Mouse (Mus musculus): ENCODE results near the gene Rarg. TPM values are rescaled to one million over a fixed set of nuclear protein-coding genes. Genes with fewer than 3 reads are reported as not detected.
A peak's percentile ranks its signal among the peaks of the same experiment; 100 is the strongest.

Gene Rarg
- polyA plus RNA-seq, 1 experiment from 2014 or later = 8.9 TPM

DNA sequence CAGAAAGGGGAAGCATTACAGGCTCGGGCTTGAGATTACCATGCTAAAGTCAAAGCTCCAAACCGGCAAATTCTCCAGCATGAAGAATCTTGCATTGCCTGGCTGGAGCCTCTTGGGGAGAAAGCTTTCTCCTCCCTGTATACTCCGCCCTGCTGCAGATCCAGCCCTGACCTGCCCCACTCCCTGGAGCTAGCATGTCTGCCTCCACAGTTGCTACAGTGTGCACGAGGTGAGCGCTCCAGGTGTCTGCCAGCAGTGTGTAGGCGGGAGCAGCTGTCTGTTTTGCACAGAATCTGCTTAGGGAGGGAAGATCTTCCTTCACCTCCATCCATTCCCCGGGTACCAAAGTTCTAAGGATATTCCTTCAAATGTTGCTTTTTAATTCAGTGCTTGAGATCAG lies 5.3 kb upstream of the Rarg start:
- ATAC-seq (replicated peaks; ENCODE audit: extremely low read depth, insufficient read depth, low FRiP score) = no peak; the same call in 1 of the 2 replicates
- H3K27me3 ChIP-seq (ENCODE audit: control insufficient read depth, insufficient read depth, low read length) = peaks cover 13% of the 10 kb centered on the region
- no peak overlapping the region for H3K4me3 ChIP-seq (ENCODE audit: low read length)
- no peak overlapping the region for H3K4me2 ChIP-seq (ENCODE audit: low read depth, low read length)
- H3K27ac ChIP-seq (ENCODE audit: low read length) = no peak overlapping the region
- H3K36me3 ChIP-seq (ENCODE audit: control insufficient read depth, insufficient read depth) = no peaks in the 10 kb centered on the region
- no peaks in the 10 kb centered on the region for H3K9me3 ChIP-seq (replicated peaks; ENCODE audit: control insufficient read depth, low read length)
- WGBS = 42% methylated on average over 7 of the region's 7 CpGs
- no peak overlapping the region for H3K9ac ChIP-seq (ENCODE audit: low read length)
- peaks cover 6% of the 10 kb centered on the region for H3K4me1 ChIP-seq (ENCODE audit: control insufficient read depth, insufficient read depth, low read length)

DNA sequence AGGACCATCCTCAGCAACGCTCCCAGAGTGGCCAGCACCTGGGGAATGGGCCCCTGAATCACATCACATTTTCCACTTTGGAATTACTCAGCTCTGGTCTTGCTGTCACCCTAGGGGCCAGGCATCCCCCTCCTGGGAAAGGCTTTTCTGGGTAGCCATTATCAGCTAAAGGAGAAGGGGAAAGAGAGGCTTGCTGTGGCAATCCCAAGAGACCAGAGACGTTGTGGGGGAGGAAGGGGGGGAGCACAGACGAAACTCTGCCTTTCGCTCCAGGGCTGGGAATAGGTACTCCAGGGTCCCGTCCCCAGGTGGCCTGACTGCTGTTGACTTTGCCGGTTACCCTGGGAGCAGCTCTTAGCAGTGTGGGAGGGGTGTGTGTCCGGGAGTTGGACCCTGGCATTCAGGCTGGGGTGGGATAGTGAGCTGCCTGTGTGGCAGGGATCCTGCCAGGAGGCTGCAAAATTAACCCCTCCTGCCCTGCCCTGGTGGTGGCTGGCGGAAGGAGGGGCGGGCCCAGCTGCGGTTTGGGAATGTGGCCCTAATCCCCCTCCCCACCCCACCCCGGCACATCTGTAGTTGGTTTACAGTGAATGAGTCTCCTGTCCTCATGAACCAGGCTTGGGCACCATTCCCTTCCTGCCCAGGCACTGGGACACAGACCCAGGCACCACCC lies 1.4 kb upstream of the Rarg start:
- Histone ChIP-seq H3K4me3 (ENCODE audit: low read length) (no peak overlapping the region), H3K4me2 (ENCODE audit: low read depth, low read length) (no peak overlapping the region), H3K9me3 (replicated peaks; ENCODE audit: control insufficient read depth, low read length) (no peaks in the 10 kb centered on the region), H3K27me3 (ENCODE audit: control insufficient read depth, insufficient read depth, low read length) (peaks cover 44% of the 10 kb centered on the region), H3K27ac (ENCODE audit: low read length) (no peak overlapping the region), H3K9ac (ENCODE audit: low read length) (no peak overlapping the region), H3K4me1 (ENCODE audit: control insufficient read depth, insufficient read depth, low read length) (peaks cover 8% of the 10 kb centered on the region), H3K36me3 (ENCODE audit: control insufficient read depth, insufficient read depth) (no peaks in the 10 kb centered on the region)
- ATAC-seq (replicated peaks; ENCODE audit: extremely low read depth, insufficient read depth, low FRiP score) = no peak
- WGBS = 22% methylated on average over 11 of the region's 11 CpGs

DNA sequence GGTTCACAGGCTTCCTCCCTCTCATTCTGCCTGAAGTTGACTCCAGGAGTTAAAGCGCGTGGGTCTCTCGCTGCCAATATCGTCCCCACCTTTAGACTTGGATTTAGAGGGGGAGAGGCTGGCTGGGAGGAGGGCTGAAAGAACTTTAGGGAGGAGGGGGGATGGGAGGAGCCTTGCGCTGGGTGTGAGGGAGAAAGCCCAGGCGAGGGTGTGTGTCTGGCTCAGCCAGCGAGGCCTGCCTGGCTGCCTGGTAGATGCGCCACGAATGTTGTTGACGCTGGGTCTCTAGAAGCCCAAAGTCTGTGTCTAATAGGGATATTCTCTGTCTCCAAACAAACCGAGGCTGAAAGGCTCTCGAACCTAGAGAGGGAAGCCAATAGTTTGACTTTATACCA lies 756 bp upstream of the Rarg start:
- Histone ChIP-seq H3K36me3 (ENCODE audit: control insufficient read depth, insufficient read depth) (no peaks in the 10 kb centered on the region), H3K27ac (ENCODE audit: low read length) (peak overlapping the region; percentile 14; the same call in 1 of the 2 replicates), H3K4me2 (ENCODE audit: low read depth, low read length) (peak overlapping the region; percentile 76), H3K4me3 (ENCODE audit: low read length) (no peak overlapping the region), H3K27me3 (ENCODE audit: control insufficient read depth, insufficient read depth, low read length) (peaks cover 44% of the 10 kb centered on the region), H3K9me3 (replicated peaks; ENCODE audit: control insufficient read depth, low read length) (no peaks in the 10 kb centered on the region), H3K4me1 (ENCODE audit: control insufficient read depth, insufficient read depth, low read length) (peaks cover 8% of the 10 kb centered on the region), H3K9ac (ENCODE audit: low read length) (no peak overlapping the region)
- WGBS = 16% methylated on average over 12 of the region's 12 CpGs
- ATAC-seq (replicated peaks; ENCODE audit: extremely low read depth, insufficient read depth, low FRiP score) = no peak

DNA sequence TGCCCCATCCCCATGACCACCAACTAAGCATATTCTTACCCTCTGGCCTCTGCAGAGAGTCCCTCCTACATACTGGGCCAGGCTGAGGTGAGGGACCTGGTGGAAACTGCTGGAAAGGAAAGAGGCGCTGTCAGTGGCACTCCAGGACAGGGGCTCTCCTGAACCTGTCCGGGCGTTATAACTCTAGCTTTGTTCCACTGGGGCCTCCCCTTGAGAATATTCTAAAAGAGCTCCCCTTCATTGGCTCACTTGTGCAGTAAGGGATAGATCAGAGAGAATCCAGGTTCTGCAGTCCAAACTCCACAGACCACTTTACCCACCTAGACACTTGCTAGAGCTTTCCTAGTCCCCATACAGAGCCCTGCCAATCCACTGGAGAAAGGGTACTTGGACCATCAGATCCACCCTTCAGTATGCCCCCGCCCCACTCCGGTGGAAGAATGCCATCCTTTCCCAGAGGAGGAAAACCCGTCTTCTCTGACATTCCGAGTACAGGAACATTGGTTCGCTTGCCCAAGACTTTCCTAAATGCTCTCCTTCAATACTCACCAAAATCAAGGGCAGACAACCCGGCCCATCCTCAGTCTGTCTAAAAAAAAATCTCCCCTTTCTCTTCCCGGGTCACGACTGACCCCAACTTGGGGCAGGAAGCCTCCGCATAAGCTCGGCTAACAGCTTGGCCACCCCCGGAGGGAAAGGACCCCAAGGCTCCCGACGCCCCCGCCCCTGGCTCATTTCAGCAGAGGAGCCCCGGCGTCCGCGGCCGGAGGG lies 701 bp downstream of the Rarg start:
- 10% methylated on average over 22 of the region's 22 CpGs for WGBS
- peaks cover 52% of the 10 kb centered on the region for H3K27me3 ChIP-seq (ENCODE audit: control insufficient read depth, insufficient read depth, low read length)
- peaks cover 8% of the 10 kb centered on the region for H3K4me1 ChIP-seq (ENCODE audit: control insufficient read depth, insufficient read depth, low read length)

DNA sequence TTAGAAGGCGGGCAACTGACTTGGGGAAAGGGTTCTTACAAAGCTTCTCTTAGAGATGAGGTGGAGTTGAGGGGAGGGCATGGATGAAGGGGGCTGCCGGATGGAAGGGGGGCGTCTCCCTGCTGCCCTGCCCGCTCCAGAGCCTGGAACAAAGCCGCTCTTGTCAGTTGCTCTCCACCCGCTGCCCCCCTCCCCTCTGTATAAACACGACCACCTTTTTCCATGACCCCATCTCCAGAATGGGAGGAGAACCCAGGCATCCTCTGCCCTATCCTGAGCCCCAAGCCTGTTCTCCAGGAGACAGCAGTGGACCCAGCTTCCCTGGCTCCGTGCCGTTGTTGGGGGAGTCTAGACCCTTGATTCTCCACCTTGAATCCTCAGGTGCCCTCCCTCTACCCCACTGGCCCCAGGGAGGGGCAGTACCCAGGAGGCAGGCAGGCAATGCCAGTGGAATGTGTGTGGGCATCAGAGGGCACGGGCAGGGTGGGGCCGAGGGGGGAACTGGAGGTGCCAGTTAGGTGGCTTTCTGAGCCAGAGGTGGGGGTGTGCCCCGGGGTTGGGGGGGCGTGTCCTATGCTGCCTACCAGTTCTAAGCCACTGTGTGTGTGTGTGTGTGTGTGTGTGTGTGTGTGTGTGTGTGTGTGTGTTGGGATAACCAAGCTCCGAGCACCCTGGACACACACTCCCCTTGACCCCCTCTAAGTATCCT lies 1.6 kb downstream of the Rarg start:
- Histone ChIP-seq H3K9me3 (replicated peaks; ENCODE audit: control insufficient read depth, low read length) (no peaks in the 10 kb centered on the region), H3K4me1 (ENCODE audit: control insufficient read depth, insufficient read depth, low read length) (peaks cover 8% of the 10 kb centered on the region), H3K4me2 (ENCODE audit: low read depth, low read length) (peak overlapping the region; percentile 29), H3K9ac (ENCODE audit: low read length) (no peak overlapping the region), H3K27ac (ENCODE audit: low read length) (no peak overlapping the region), H3K4me3 (ENCODE audit: low read length) (0 out of 2 replicates have a peak overlapping the region, but pooled peaks have one; percentile 1), H3K36me3 (ENCODE audit: control insufficient read depth, insufficient read depth) (no peaks in the 10 kb centered on the region), H3K27me3 (ENCODE audit: control insufficient read depth, insufficient read depth, low read length) (peaks cover 54% of the 10 kb centered on the region)
- 41% methylated on average over 14 of the region's 14 CpGs for WGBS
- no peak; the same call in 1 of the 2 replicates for ATAC-seq (replicated peaks; ENCODE audit: extremely low read depth, insufficient read depth, low FRiP score)

More for the DNA sequence above, 701 bp downstream of the Rarg start:
- Histone ChIP-seq H3K4me2 (ENCODE audit: low read depth, low read length) (peak overlapping the region; percentile 76), H3K36me3 (ENCODE audit: control insufficient read depth, insufficient read depth) (no peaks in the 10 kb centered on the region), H3K4me3 (ENCODE audit: low read length) (peak overlapping the region; percentile 66), H3K9ac (ENCODE audit: low read length) (peak overlapping the region; percentile 74), H3K9me3 (replicated peaks; ENCODE audit: control insufficient read depth, low read length) (no peaks in the 10 kb centered on the region), H3K27ac (ENCODE audit: low read length) (peak overlapping the region; percentile 55)
- no peak for ATAC-seq (replicated peaks; ENCODE audit: extremely low read depth, insufficient read depth, low FRiP score)

DNA sequence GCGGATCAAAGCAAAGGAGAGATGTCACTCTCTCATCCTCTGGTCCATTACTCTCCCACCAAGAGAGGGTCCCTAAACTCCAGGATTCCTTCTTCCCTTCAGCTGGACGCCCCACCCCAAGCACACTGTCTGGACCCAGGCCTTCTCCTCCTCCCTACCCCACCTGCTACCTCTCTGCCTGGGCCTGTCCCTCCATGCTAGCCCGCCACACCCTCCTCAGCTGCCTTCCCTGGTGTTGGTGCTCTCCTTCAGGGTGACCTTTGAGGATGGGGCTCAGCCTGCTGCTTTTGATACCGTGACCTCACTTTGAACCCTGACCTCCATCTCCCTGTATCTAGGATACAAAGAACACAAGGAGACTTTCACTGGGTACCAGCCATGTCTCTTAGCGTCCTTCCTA lies 6.8 kb downstream of the Rarg start:
- peaks cover 37% of the 10 kb centered on the region for H3K27me3 ChIP-seq (ENCODE audit: control insufficient read depth, insufficient read depth, low read length)
- WGBS = 69% methylated on average over 5 of the region's 5 CpGs

DNA sequence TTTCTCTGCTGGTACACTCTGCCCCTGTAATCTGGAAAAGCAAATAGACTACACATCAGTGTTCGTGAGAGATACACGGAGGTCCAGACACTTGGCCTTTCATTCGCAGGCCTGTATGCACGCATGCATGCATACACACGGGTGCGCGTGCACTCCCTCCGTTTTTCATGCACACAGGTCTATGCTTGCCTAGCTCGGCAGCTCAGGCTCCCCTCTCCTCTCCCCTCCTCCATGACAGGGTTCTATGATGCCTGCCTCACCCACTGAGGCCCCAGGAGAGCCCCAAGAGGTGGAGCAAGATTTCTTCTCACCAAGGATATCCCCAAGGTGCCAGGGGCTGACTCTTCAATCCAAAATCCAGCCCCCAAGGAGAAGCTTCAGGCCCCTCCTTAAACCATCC lies 7.3 kb downstream of the Rarg start:
- peak overlapping the region; percentile 1; the same call in 1 of the 2 replicates for H3K9ac ChIP-seq (ENCODE audit: low read length)
- WGBS = 54% methylated on average over 9 of the region's 9 CpGs
- peak overlapping the region; percentile 40 for H3K27ac ChIP-seq (ENCODE audit: low read length)
- H3K4me2 ChIP-seq (ENCODE audit: low read depth, low read length) = peak overlapping the region; percentile 93; the same call in 1 of the 2 replicates
- no peaks in the 10 kb centered on the region for H3K9me3 ChIP-seq (replicated peaks; ENCODE audit: control insufficient read depth, low read length)
- H3K36me3 ChIP-seq (ENCODE audit: control insufficient read depth, insufficient read depth) = no peaks in the 10 kb centered on the region
- ATAC-seq (replicated peaks; ENCODE audit: extremely low read depth, insufficient read depth, low FRiP score) = no peak
- H3K4me3 ChIP-seq (ENCODE audit: low read length) = no peak overlapping the region
- peaks cover 31% of the 10 kb centered on the region for H3K27me3 ChIP-seq (ENCODE audit: control insufficient read depth, insufficient read depth, low read length)
- peaks cover 19% of the 10 kb centered on the region for H3K4me1 ChIP-seq (ENCODE audit: control insufficient read depth, insufficient read depth, low read length)

More for the DNA sequence above, 6.8 kb downstream of the Rarg start:
- H3K27ac ChIP-seq (ENCODE audit: low read length) = no peak overlapping the region
- no peaks in the 10 kb centered on the region for H3K9me3 ChIP-seq (replicated peaks; ENCODE audit: control insufficient read depth, low read length)
- no peak overlapping the region for H3K4me3 ChIP-seq (ENCODE audit: low read length)
- no peak for ATAC-seq (replicated peaks; ENCODE audit: extremely low read depth, insufficient read depth, low FRiP score)
- no peak overlapping the region for H3K4me2 ChIP-seq (ENCODE audit: low read depth, low read length)
- peaks cover 18% of the 10 kb centered on the region for H3K4me1 ChIP-seq (ENCODE audit: control insufficient read depth, insufficient read depth, low read length)
- H3K36me3 ChIP-seq (ENCODE audit: control insufficient read depth, insufficient read depth) = no peaks in the 10 kb centered on the region
- no peak overlapping the region for H3K9ac ChIP-seq (ENCODE audit: low read length)

DNA sequence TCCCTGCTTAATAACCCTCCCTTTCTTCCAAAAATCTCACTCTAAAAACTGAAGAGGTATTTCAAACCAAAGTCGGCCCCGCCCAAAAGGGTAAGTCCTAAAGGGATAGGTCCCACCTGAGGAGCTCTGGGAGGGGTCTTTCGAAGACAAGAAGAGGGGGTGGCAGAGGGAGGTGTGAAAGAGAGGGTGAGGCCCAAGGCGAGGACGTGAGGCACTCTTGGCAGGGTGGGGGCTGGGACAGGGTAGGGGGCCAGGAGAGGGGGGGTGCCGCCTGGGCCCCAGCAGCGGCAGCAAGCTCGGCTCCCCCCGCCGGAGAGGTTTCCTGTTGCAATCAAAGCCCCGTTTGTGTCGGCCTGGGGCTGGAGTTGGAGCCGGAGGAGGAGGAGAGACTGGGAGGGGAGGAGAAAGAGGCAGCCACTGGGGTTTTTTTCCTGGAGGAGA lies 8.0 kb downstream of the Rarg start:
- Histone ChIP-seq H3K27me3 (ENCODE audit: control insufficient read depth, insufficient read depth, low read length) (peaks cover 30% of the 10 kb centered on the region), H3K27ac (ENCODE audit: low read length) (peak overlapping the region; percentile 40), H3K4me2 (ENCODE audit: low read depth, low read length) (peak overlapping the region; percentile 93), H3K4me3 (ENCODE audit: low read length) (peak overlapping the region; percentile 23; the same call in 1 of the 2 replicates), H3K9me3 (replicated peaks; ENCODE audit: control insufficient read depth, low read length) (no peaks in the 10 kb centered on the region), H3K4me1 (ENCODE audit: control insufficient read depth, insufficient read depth, low read length) (peaks cover 24% of the 10 kb centered on the region), H3K36me3 (ENCODE audit: control insufficient read depth, insufficient read depth) (no peaks in the 10 kb centered on the region), H3K9ac (ENCODE audit: low read length) (peak overlapping the region; percentile 62)
- 8% methylated on average over 13 of the region's 13 CpGs for WGBS
- no peak for ATAC-seq (replicated peaks; ENCODE audit: extremely low read depth, insufficient read depth, low FRiP score)
